Mouse (Mus musculus): Measurements from ENCODE around the gene Tspan14.

DNA sequence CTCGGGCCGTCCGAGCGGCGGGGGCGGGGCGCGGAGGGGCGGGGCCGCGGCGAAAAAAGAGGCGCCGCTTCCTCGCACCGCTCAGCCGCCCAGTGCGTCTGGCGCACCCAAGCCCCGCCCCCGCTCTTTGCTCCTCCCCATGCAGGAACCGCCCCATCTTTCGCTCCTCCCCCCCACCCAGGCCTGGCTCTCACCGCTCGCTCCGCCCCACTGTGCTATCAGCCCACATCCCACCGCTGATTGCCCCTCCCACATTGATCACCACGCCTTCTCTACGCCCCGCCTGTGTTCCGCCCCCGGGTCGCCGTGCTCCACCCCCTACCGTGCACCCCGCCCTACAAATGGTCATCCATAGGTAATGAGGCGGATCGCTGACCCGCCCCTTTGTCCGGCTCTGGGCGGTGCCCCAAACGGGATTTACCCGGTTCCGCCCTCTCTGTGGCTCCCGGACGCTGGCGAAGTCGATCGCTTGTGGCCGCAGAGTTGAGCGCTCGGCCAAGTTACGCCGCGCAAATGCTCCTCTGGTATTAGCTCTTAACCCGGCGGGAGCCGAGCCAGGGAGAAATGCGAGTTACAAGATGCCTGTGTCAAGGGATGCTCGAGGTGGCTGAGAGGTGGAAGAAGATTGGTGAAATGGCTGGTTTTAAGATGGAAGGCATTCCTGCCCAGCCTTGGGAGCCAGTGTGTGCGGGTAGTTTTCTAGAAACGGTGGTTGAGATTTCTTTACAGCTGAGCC is 423 bp upstream of the Tspan14 start:
- no peak for TF ChIP-seq CTCF (IDR thresholded peaks at IDR 0.05; ENCODE audit: borderline replicate concordance, control insufficient read depth, extremely low read depth, insufficient read depth, low read length, poor library complexity)
- peak; percentile 5; the same call in 1 of the 2 replicates for TF ChIP-seq POLR2A (IDR thresholded peaks at IDR 0.05; ENCODE audit: control insufficient read depth, extremely low read depth, insufficient read depth, low read length, poor library complexity)
